Mouse (Mus musculus): Measurements from ENCODE around the gene Bnc2.

The Bnc2 gene

GRCm38 (mm10) chr4:84324371-84324770, 350.7 kb downstream of the Bnc2 start:
- no peak for DNase-seq (ENCODE audit: inconsistent ontology term)

GRCm38 (mm10) chr4:84321598-84321997, 353.5 kb downstream of the Bnc2 start:
- no peak for DNase-seq (ENCODE audit: inconsistent ontology term)

DNA sequence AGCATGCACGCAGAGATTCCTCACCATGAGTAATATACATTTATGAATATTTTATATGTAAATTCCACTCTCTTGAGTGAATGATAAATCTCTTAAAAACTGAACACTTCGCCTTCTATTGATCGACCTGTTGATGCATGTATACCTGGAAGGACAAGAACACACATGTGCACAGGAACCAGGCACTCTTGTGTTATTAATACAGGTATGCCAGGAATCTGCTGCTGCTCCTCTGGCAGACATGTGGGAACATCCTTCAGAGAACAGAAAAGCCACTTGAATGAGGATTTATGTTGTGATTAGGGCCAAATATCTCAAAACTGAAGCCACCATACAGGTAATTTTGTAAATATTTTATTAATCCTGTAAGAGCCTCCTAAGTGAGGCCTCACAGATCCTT, 357.7 kb downstream of the Bnc2 start:
- DNase-seq (ENCODE audit: inconsistent ontology term), result no peak

GRCm38 (mm10) chr4:84311371-84311770, 363.7 kb downstream of the Bnc2 start:
- no peak for DNase-seq (ENCODE audit: inconsistent ontology term)

DNA sequence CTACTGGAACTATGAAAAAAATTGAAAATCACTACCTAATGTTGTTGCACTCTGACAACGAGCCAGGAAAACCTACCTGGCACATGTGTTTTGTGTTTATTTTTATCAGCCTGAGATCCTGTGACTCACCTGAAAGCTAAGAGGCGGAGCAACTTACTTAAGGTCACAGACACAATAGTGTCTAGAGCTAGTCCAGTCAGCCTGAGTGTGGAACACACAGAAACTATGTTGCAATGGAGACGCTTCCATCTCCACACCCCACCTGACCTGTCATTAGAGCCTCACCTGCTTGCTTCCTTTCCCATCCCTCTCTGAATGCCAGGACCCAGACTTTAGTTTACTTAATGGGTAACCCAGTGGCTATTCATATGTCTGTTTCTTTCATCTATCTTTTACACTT, 364.2 kb downstream of the Bnc2 start:
- DNase-seq (ENCODE audit: inconsistent ontology term), result no peak

- no peak for DNase-seq (ENCODE audit: inconsistent ontology term)
Measured at GRCm38 (mm10) chr4:84308226-84308862, 366.7 kb downstream of the Bnc2 start.

DNA sequence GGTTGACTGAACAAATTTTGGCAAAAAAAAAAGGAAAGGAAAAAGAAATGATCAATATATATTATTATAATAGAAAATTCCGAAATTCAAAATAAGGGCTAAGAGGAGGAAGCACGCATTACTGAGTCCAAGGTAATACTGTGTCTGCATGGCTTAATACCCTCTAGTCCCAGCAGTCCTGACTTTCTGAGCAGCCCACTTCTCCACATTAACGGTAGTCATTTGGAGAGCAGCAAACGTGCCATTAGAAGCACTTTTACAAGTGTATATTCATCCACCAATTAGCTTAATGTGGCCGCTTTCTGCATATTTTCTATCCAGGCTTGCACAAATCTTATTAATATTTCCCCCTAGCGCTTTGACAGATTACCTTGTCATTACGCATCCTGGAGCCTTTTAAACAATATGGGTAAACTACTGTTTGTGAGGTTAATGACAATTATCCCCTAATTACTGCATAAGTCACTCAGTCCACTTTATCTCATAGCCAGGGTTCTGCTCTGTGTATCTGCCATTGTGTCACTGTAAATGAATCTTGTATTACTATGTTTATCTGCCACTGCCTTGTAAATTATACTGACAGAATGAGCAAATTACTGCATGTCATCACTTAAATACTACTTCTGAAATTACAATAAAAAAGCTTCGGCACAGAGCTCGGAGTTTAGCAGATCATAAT, 368.0 kb downstream of the Bnc2 start:
- DNase-seq (ENCODE audit: inconsistent ontology term), result no peak

DNA sequence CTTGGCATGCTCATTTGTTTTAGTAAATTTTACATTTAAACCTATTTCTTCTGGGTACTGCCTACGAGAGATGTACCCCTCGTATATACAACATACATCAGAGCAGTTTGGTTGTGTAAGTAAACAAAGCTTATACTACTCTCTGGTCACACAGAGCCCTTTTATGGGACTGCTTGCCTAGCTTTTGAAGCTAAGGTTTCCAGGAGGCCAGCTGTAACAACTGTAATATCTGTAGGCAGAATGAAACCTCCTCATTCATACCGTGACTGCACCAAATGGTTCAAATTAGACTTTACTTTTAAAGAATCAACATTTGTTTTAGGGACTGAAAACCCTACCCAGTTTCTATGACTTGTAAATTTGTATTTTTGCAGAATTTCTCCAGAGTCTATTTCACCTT, 372.1 kb downstream of the Bnc2 start:
- DNase-seq (ENCODE audit: inconsistent ontology term), result no peak

- no peak for DNase-seq (ENCODE audit: inconsistent ontology term)
Measured at GRCm38 (mm10) chr4:84285153-84285552, 389.9 kb downstream of the Bnc2 start.

GRCm38 (mm10) chr4:84282651-84283050, 392.4 kb downstream of the Bnc2 start:
- peak; percentile 66 for DNase-seq (ENCODE audit: inconsistent ontology term)

GRCm38 (mm10) chr4:84278156-84278555, 396.9 kb downstream of the Bnc2 start:
- no peak for DNase-seq (ENCODE audit: inconsistent ontology term)

- no peak for DNase-seq (ENCODE audit: inconsistent ontology term)
Measured at GRCm38 (mm10) chr4:84276081-84276480, 399.0 kb downstream of the Bnc2 start.

- DNase-seq (ENCODE audit: inconsistent ontology term), result peak; percentile 16
Measured at GRCm38 (mm10) chr4:84274158-84274557, 400.9 kb downstream of the Bnc2 start.

DNA sequence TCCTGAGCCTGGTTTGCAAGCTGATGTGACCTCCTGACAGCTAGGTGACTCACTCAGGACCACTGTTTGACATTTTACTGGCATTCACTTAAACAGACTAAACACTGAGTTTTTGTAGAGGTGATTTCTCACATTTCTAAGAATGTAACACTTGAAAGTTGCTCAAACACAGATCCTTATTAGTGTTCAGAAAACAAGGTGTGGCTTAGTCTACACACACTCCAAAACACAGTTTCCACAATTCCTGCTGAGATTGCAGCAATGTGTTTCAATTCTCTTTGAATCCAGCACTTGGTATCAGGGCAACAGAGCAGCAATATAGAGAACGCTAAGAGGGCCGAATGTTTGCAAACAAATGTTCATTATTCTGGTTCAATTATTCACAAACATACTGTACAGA, 402.2 kb downstream of the Bnc2 start:
- no peak for DNase-seq (ENCODE audit: inconsistent ontology term)

GRCm38 (mm10) chr4:84269845-84270244, 405.2 kb downstream of the Bnc2 start:
- DNase-seq (ENCODE audit: inconsistent ontology term), result no peak

DNA sequence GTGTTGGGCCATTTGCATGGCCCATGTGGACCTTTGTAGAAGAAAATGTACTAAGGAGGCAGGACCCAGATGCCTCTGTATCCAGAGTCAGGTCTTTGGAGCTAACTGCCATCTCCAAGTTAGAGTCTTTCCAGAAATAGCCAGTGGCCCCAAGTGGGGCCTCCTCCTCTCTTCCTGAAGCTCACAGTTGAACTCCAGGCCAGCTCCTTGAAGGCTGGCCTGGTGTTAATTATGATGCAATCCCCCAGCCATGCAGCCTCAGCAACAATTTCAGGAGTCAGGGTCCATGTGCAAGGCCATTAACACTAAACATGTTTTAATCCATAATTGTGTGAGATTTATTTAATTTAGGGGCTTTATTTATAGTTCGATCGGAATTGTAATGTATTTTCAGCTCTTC, 427.7 kb downstream of the Bnc2 start:
- no peak for DNase-seq (ENCODE audit: inconsistent ontology term)

GRCm38 (mm10) chr4:84232346-84232745, 442.7 kb downstream of the Bnc2 start:
- DNase-seq (ENCODE audit: inconsistent ontology term), result no peak

DNA sequence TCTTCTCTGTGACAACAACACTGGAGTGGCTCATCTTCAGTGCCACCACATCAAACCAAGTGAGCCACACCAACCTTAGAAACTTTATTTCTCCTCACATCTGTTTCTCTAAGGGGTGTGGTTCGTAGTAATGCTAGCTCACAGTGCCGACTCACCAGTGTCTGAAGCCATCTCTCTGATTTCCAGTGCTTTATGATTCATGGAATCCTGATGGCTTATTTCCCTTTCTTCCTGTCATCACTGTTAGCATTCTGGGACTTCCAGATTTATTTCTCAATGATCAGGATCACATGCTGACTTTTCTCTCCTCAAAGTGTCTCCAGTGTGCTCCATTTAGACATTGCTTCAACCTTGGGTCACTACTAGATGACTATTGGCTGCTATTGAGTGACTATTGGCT, 443.8 kb downstream of the Bnc2 start:
- no peak for DNase-seq (ENCODE audit: inconsistent ontology term)

DNA sequence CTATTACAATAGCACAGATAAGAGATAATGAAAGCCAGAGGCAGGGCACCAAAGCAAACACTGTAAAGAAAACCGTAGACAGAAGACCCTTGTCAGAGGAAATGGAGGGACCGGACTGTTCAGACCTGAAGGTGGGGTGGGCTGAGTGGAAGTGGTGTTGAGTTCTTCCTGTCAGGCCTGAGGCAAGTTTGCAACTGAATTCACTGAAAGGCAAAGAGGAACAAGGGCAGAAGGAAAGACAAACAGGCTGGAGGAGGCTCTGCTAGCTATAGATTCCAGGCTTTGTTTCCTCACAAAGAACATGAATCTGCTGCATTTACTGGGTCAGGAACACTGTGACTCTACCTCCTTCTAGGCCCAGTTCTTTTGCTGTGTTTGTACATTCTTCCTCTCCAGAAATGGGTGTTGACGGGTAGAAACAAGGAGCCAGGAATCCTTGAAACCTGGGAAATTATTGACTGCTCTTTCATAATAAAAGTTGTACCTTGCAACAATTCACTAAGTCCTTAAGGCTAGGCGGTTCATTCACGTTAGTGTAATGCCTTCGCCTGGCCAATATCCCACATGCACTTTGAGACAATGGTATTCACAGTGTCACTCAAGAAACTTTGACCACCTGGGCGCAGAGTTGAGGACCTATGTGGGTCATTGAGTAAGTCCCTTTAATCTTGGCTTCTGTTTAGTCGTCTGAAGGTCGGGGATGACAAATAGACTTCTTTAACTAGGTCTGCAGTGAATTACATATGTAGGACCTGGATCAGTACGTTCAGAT, 445.7 kb downstream of the Bnc2 start:
- no peak for DNase-seq (ENCODE audit: inconsistent ontology term)

- no peak for DNase-seq (ENCODE audit: inconsistent ontology term)
Measured at GRCm38 (mm10) chr4:84228551-84228950, 446.5 kb downstream of the Bnc2 start.

Measured in Muller cell, postnatal 12 days (primary cell).